Mouse (Mus musculus): Measurements from ENCODE around the gene Pitpnc1. TPM values are rescaled to one million over a fixed set of nuclear protein-coding genes. Genes with fewer than 3 reads are reported as not detected.
A peak's percentile ranks its signal among the peaks of the same experiment; 100 is the strongest.

The Pitpnc1 gene
- polyA plus RNA-seq, 1 experiment from 2014 or later = 5.0 TPM

DNA sequence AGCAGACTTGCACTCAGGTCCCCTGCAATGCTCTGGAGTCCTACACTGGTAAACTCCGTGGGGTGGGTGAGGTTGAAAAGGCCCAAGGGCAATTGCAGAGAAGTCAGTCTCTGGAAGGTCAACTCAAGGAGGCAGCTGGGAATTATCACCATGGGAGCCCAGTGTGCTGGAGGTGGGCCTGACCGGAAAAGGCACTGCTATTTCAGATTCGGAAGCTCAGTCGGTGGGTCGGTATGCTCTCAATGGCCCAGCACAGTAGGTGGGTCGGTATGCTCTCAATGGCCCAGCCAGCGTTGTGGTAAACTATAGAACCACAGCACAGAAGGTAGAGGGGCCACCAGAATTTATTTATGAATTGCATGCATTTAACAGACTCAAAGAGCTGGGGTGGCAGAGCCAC lies 117.9 kb downstream of the Pitpnc1 start:
- no peak for DNase-seq (ENCODE audit: low spot score)
- no peaks in the 10 kb centered on the region for H3K4me1 ChIP-seq (replicated peaks; ENCODE audit: control insufficient read depth, insufficient read depth)

DNA sequence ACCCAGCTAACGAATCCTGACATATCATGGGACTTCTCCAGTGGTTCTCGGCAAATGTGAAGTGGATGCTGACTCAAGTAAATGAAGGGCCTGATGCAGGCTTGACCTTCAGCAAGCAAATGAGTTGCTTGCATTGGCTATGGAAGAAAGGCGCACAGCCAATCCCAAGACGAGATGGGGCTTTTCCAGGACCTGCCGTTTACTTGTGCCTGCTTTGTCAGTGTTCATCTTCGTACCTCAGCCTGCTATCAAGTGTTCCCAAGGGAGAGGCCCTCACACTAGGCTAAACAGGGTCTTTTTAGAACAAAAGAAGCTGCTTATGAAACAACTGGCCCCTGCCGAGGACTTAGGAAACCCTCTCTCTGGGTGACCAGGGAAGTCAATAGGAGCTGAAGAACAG lies 120.7 kb downstream of the Pitpnc1 start:
- H3K9ac ChIP-seq (ENCODE audit: low read length) = no peak overlapping the region
- 87% methylated on average over 7 of the region's 7 CpGs for WGBS
- no peaks in the 10 kb centered on the region for H3K27me3 ChIP-seq (ENCODE audit: control insufficient read depth, insufficient read depth, low read length)
- ATAC-seq (ENCODE audit: low FRiP score, low TSS enrichment) = no peak
- H3K27ac ChIP-seq (replicated peaks) = no peak overlapping the region
- H3K36me3 ChIP-seq (ENCODE audit: control insufficient read depth, insufficient read depth, low read length) = no peaks in the 10 kb centered on the region
- H3K4me1 ChIP-seq (replicated peaks; ENCODE audit: control insufficient read depth, insufficient read depth) = no peaks in the 10 kb centered on the region
- DNase-seq (ENCODE audit: low spot score) = no peak
- no peak for TF ChIP-seq CTCF (IDR thresholded peaks at IDR 0.05; ENCODE audit: low read depth)
- no peak for TF ChIP-seq EP300 (optimal IDR thresholded peaks at IDR 0.05)
- no peak overlapping the region for H3K4me3 ChIP-seq (ENCODE audit: low read depth, low read length)
- no peaks in the 10 kb centered on the region for H3K9me3 ChIP-seq (ENCODE audit: control insufficient read depth, low read length)
- no peak overlapping the region for H3K4me2 ChIP-seq (replicated peaks; ENCODE audit: low read depth)

More for the DNA sequence above, 117.9 kb downstream of the Pitpnc1 start:
- no peaks in the 10 kb centered on the region for H3K27me3 ChIP-seq (ENCODE audit: control insufficient read depth, insufficient read depth, low read length)
- WGBS = 60% methylated on average over 7 of the region's 7 CpGs
- H3K4me3 ChIP-seq (ENCODE audit: low read depth, low read length) = no peak overlapping the region
- H3K36me3 ChIP-seq (ENCODE audit: control insufficient read depth, insufficient read depth, low read length) = no peaks in the 10 kb centered on the region
- no peaks in the 10 kb centered on the region for H3K9me3 ChIP-seq (ENCODE audit: control insufficient read depth, low read length)
- TF ChIP-seq EP300 (optimal IDR thresholded peaks at IDR 0.05) (no peak), CTCF (IDR thresholded peaks at IDR 0.05; ENCODE audit: low read depth) (no peak)
- H3K27ac ChIP-seq (replicated peaks) = no peak overlapping the region
- H3K9ac ChIP-seq (ENCODE audit: low read length) = no peak overlapping the region
- no peak for ATAC-seq (ENCODE audit: low FRiP score, low TSS enrichment)
- H3K4me2 ChIP-seq (replicated peaks; ENCODE audit: low read depth) = no peak overlapping the region

DNA sequence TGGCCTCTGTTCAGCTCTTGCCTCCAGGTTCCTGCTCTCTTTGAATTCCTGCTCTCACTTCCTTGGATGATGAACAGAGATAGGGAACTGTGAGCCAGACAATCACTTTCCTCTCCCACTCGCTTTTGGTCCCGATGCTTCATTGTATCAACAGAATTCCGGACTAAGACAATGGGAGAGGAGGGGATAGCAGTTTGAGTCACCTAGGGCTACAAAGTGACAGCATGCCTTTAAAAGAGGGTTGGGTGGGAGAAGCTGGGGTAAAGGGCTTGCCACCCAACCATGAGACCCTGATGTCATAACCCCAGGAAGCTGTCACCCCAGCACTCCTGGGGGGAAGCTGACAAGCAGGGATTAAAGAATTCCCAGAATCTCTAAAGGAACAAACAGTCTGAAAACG lies 127.5 kb downstream of the Pitpnc1 start:
- Histone ChIP-seq H3K27ac (replicated peaks) (no peak overlapping the region), H3K9ac (ENCODE audit: low read length) (no peak overlapping the region), H3K4me2 (replicated peaks; ENCODE audit: low read depth) (no peak overlapping the region), H3K27me3 (ENCODE audit: control insufficient read depth, insufficient read depth, low read length) (no peaks in the 10 kb centered on the region), H3K4me1 (replicated peaks; ENCODE audit: control insufficient read depth, insufficient read depth) (0 out of 2 replicates have a peak, but pooled peaks cover 4% of the 10 kb centered on the region), H3K4me3 (ENCODE audit: low read depth, low read length) (no peak overlapping the region), H3K9me3 (ENCODE audit: control insufficient read depth, low read length) (no peaks in the 10 kb centered on the region), H3K36me3 (ENCODE audit: control insufficient read depth, insufficient read depth, low read length) (no peaks in the 10 kb centered on the region)
- TF ChIP-seq CTCF (IDR thresholded peaks at IDR 0.05; ENCODE audit: low read depth) = no peak
- no peak for TF ChIP-seq EP300 (optimal IDR thresholded peaks at IDR 0.05)
- 70% methylated on average over 4 of the region's 4 CpGs for WGBS
- no peak for ATAC-seq (ENCODE audit: low FRiP score, low TSS enrichment)
- DNase-seq (ENCODE audit: low spot score) = no peak

DNA sequence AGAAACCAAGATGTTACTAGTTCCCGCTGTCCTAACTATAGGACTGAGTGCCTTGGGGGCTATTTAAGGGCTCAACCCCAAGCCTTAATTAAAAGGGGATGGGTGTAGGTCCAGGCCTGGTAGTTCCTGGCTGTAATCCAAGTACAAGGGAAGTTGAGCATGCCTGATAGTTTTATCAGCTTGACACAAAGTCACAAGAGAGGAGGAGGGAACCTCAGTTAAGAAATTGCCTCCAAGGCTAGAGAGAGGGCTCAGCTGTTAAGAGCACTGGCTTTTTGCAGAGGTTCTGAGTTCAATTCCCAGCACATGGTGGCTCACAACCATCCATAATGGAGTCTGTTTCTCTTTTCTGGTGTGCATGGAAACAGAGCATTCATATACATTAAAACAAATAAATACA lies 128.1 kb downstream of the Pitpnc1 start:
- Histone ChIP-seq H3K4me2 (replicated peaks; ENCODE audit: low read depth) (no peak overlapping the region), H3K36me3 (ENCODE audit: control insufficient read depth, insufficient read depth, low read length) (no peaks in the 10 kb centered on the region), H3K27ac (replicated peaks) (no peak overlapping the region), H3K4me3 (ENCODE audit: low read depth, low read length) (no peak overlapping the region), H3K9ac (ENCODE audit: low read length) (no peak overlapping the region), H3K27me3 (ENCODE audit: control insufficient read depth, insufficient read depth, low read length) (no peaks in the 10 kb centered on the region), H3K4me1 (replicated peaks; ENCODE audit: control insufficient read depth, insufficient read depth) (0 out of 2 replicates have a peak, but pooled peaks cover 4% of the 10 kb centered on the region), H3K9me3 (ENCODE audit: control insufficient read depth, low read length) (no peaks in the 10 kb centered on the region)
- WGBS = 91% methylated on average over 1 of the region's 1 CpGs
- DNase-seq (ENCODE audit: low spot score) (no peak), ATAC-seq (ENCODE audit: low FRiP score, low TSS enrichment) (no peak)
- no peak for TF ChIP-seq CTCF (IDR thresholded peaks at IDR 0.05; ENCODE audit: low read depth)
- TF ChIP-seq EP300 (optimal IDR thresholded peaks at IDR 0.05) = no peak

DNA sequence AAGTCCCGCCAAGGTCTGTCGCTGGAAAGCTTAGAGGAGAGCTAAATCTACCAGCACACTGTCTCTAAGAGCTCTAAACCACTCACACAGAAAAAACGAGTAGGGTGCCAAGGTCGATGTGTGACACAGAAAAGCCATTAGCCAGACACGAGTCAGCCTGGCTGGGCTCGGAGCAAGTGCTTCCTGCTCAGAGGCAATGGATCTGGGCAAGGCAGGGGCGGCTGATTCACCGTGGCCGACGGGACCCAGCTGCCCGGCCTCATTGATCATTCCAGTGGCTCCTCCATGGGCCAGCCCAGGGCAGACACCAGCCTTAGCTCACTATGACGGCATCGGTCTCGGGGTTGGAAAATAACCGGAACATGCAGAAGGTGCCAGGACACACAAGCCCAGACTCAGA lies 129.2 kb downstream of the Pitpnc1 start:
- no peak overlapping the region for H3K4me2 ChIP-seq (replicated peaks; ENCODE audit: low read depth)
- peak; percentile 88 for ATAC-seq (ENCODE audit: low FRiP score, low TSS enrichment)
- no peaks in the 10 kb centered on the region for H3K9me3 ChIP-seq (ENCODE audit: control insufficient read depth, low read length)
- peak overlapping the region; percentile 24; the same call in 1 of the 2 replicates for H3K27ac ChIP-seq (replicated peaks)
- no peaks in the 10 kb centered on the region for H3K27me3 ChIP-seq (ENCODE audit: control insufficient read depth, insufficient read depth, low read length)
- peak; percentile 54 for DNase-seq (ENCODE audit: low spot score)
- H3K9ac ChIP-seq (ENCODE audit: low read length) = 0 out of 2 replicates have a peak overlapping the region, but pooled peaks have one; percentile 18
- H3K4me1 ChIP-seq (replicated peaks; ENCODE audit: control insufficient read depth, insufficient read depth) = 0 out of 2 replicates have a peak, but pooled peaks cover 4% of the 10 kb centered on the region
- no peak for TF ChIP-seq CTCF (IDR thresholded peaks at IDR 0.05; ENCODE audit: low read depth)
- TF ChIP-seq EP300 (optimal IDR thresholded peaks at IDR 0.05) = no peak
- WGBS = 18% methylated on average over 15 of the region's 15 CpGs
- no peaks in the 10 kb centered on the region for H3K36me3 ChIP-seq (ENCODE audit: control insufficient read depth, insufficient read depth, low read length)
- H3K4me3 ChIP-seq (ENCODE audit: low read depth, low read length) = no peak overlapping the region

DNA sequence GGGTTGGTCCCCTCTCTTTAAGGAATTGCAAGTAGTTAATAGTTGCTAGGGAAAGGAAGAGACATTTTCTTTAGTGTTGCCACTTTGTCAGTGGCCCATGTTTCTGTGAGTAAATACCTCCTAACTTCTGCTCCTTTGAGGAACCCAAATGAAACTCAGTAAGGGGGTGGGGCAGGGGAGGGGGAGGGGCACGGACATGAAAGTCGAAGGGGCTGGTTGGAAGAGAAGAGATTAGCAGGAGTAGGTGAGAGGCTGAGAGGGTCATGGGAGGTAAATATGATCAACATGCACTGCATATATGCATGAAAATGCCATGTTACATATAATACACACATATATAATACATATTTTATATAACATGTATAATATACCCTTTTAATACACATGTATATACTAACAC lies 129.7 kb downstream of the Pitpnc1 start:
- no peak for ATAC-seq (ENCODE audit: low FRiP score, low TSS enrichment)
- H3K4me2 ChIP-seq (replicated peaks; ENCODE audit: low read depth) = no peak overlapping the region
- 0 out of 2 replicates have a peak, but pooled peaks cover 4% of the 10 kb centered on the region for H3K4me1 ChIP-seq (replicated peaks; ENCODE audit: control insufficient read depth, insufficient read depth)
- no peaks in the 10 kb centered on the region for H3K36me3 ChIP-seq (ENCODE audit: control insufficient read depth, insufficient read depth, low read length)
- H3K9ac ChIP-seq (ENCODE audit: low read length) = no peak overlapping the region
- no peak overlapping the region for H3K4me3 ChIP-seq (ENCODE audit: low read depth, low read length)
- WGBS = 8% methylated on average over 2 of the region's 2 CpGs
- no peaks in the 10 kb centered on the region for H3K9me3 ChIP-seq (ENCODE audit: control insufficient read depth, low read length)
- no peak for DNase-seq (ENCODE audit: low spot score)
- no peak for TF ChIP-seq EP300 (optimal IDR thresholded peaks at IDR 0.05)
- TF ChIP-seq CTCF (IDR thresholded peaks at IDR 0.05; ENCODE audit: low read depth) = no peak
- H3K27ac ChIP-seq (replicated peaks) = no peak overlapping the region
- H3K27me3 ChIP-seq (ENCODE audit: control insufficient read depth, insufficient read depth, low read length) = no peaks in the 10 kb centered on the region

Measured in stomach, postnatal 0 days (tissue).